Mouse (Mus musculus) kidney, postnatal 0 days (tissue): ENCODE results near the gene Oosp1. TPM values are rescaled to one million over a fixed set of nuclear protein-coding genes. Genes with fewer than 3 reads are reported as not detected.

ENCODE experiments used
- ATAC-seq: fragments of 200-750 bp; cut with Nextera tagmentation; replicated peaks from 2 replicates; pipeline ENCODE4 v1.8.0; 2017; ENCODE audit warnings: low read depth, moderate number of reproducible peaks, moderate TSS enrichment, moderate library complexity; ENCODE audit not compliant: low FRiP score
- DNase-seq: peaks from one replicate; pipeline ENCODE4 v3.0.0-alpha.2; 2016; ENCODE audit warnings: low spot score
- H3K27ac ChIP-seq: fragments of 300-500 bp; sonication (generic); 2 replicates; pipeline ENCODE4 v1.5.1; 2014; ENCODE audit warnings: mild to moderate bottlenecking
- H3K27me3 ChIP-seq: fragments of 300-500 bp; sonication (generic); 2 replicates; pipeline ENCODE4 v1.6.1; 2014; ENCODE audit warnings: low read length, mixed read lengths; ENCODE audit not compliant: insufficient read depth
- H3K36me3 ChIP-seq: fragments of 300-500 bp; sonication (generic); 2 replicates; pipeline ENCODE4 v1.6.1; 2014; ENCODE audit warnings: low read length, mixed read lengths; ENCODE audit not compliant: insufficient read depth
- H3K4me1 ChIP-seq: fragments of 300-500 bp; sonication (generic); replicated peaks from 2 replicates; pipeline ENCODE4 v1.6.1; 2014; ENCODE audit warnings: antibody characterized with exemption, low read length, mixed read lengths; ENCODE audit not compliant: insufficient read depth
- H3K4me2 ChIP-seq: fragments of 300-500 bp; sonication (generic); 2 replicates; pipeline ENCODE4 v1.6.1; 2014; ENCODE audit warnings: mild to moderate bottlenecking, low read length, moderate library complexity, mixed read lengths
- H3K4me3 ChIP-seq: fragments of 300-500 bp; sonication (generic); replicated peaks from 2 replicates; pipeline ENCODE4 v1.5.1; 2014; ENCODE audit warnings: low read depth, low read length
- H3K9ac ChIP-seq: fragments of 300-500 bp; sonication (generic); 2 replicates; pipeline ENCODE4 v1.6.1; 2014; ENCODE audit warnings: low read depth, low read length
- H3K9me3 ChIP-seq: fragments of 300-500 bp; sonication (generic); replicated peaks from 2 replicates; pipeline ENCODE4 v1.6.1; 2016; ENCODE audit warnings: low read length, inconsistent platforms, mixed read lengths
- CTCF ChIP-seq: IDR thresholded peaks from 2 replicates; pipeline ENCODE4 v1.5.1; 2016; ENCODE audit warnings: antibody characterized with exemption, low read depth, mild to moderate bottlenecking, moderate library complexity
- WGBS: fragments of 180-500 bp; shearing (Covaris S2); extraction: QIAGEN DNeasy Blood & Tissue Kit; methylation state at CpG from one replicate; pipeline ENCODE4 v1.1.7; 2014; 5-methylcytosine and 5-hydroxymethylcytosine counted together
- polyA plus RNA-seq: library from polyadenylated mRNA; unstranded; fragments of >200 nt; fragmentation: Nextera tagmentation; extraction: Ambion mirVana; gene quantifications from 2 replicates; pipeline ENCODE4 v1.2.1, GENCODE M21; 2015

Oosp1 gene
- polyA plus RNA-seq, 1 experiment from 2014 or later: not detected

DNA sequence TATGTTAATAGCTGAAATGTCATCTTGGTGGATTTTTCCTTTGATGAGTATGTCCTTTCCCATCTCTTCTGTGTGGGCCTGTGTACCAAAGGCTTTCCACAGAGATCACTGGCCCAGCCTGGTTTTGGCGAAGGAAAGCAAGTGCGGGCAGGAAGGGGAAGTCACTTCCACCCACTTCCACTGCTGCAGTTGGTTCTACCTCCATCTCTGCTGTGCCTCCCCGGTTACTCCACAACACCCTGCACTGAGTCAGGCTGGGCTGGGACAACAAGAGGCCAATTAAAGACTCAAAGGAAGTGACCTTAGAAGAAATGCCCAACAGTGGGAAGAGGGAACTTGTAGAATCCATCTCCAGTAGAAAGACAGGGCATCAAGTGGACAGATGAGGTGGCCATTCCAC, 29.1 kb upstream of the Oosp1 start:
- Histone ChIP-seq H3K4me3 (no peak overlapping the region), H3K27ac (no peak overlapping the region), H3K4me2 (no peak overlapping the region), H3K27me3 (no peaks in the 10 kb centered on the region), H3K36me3 (no peaks in the 10 kb centered on the region), H3K9me3 (no peaks in the 10 kb centered on the region), H3K4me1 (no peaks in the 10 kb centered on the region), H3K9ac (no peak overlapping the region)
- no peak for TF ChIP-seq CTCF
- DNase-seq (no peak), ATAC-seq (no peak)
- WGBS: 87% methylated on average over 3 of the region's 3 CpGs

GRCm38 (mm10) chr19:11712451-11712850, 21.5 kb upstream of the Oosp1 start:
- DNase-seq (no peak), ATAC-seq (no peak)
- Histone ChIP-seq H3K9ac (no peak overlapping the region), H3K27ac (no peak overlapping the region), H3K4me3 (no peak overlapping the region), H3K36me3 (no peaks in the 10 kb centered on the region), H3K9me3 (no peaks in the 10 kb centered on the region), H3K27me3 (no peaks in the 10 kb centered on the region), H3K4me1 (no peaks in the 10 kb centered on the region), H3K4me2 (no peak overlapping the region)
- 80% methylated on average over 4 of the region's 4 CpGs for WGBS
- no peak for TF ChIP-seq CTCF

DNA sequence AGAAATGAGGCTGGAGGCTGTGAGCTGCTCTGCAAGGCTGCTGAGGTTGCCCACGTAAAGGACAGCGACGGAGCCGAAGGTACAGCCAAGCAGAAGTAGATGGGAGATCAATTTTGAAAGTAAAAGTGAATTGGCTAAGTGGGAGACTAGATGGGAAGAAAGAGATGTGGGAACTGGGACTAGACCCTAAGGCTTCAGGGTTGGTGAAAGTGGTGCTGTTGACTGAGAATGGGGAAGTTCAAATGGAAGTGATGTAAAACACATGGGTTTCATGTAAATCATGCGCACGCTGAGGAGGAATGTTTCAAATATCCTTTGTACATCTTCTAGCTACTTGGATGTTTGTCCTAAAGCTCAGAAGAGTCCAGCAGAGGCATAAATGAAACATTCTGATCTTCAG, 7.4 kb upstream of the Oosp1 start:
- Histone ChIP-seq H3K27ac (no peak overlapping the region), H3K36me3 (no peaks in the 10 kb centered on the region), H3K4me3 (no peak overlapping the region), H3K27me3 (no peaks in the 10 kb centered on the region), H3K9ac (no peak overlapping the region), H3K4me2 (no peak overlapping the region), H3K4me1 (no peaks in the 10 kb centered on the region), H3K9me3 (no peaks in the 10 kb centered on the region)
- no peak for DNase-seq
- 93% methylated on average over 6 of the region's 6 CpGs for WGBS
- no peak for TF ChIP-seq CTCF
- ATAC-seq: no peak

- Histone ChIP-seq H3K9ac (no peak within 1 kb of the TSS), H3K4me2 (no peak within 1 kb of the TSS), H3K27ac (no peak within 1 kb of the TSS), H3K4me1 (no peaks in the 10 kb centered on the region), H3K36me3 (no peaks in the 10 kb centered on the region), H3K9me3 (no peaks in the 10 kb centered on the region), H3K27me3 (no peaks in the 10 kb centered on the region), H3K4me3 (no peak within 1 kb of the TSS)
- no peak for TF ChIP-seq CTCF
- ATAC-seq (no peak), DNase-seq (no peak)
- WGBS: 85% methylated on average over 2 of the region's 2 CpGs
Observed at GRCm38 (mm10) chr19:11696755-11697154, 5.8 kb upstream of the Oosp1 start, which contains the start of gene Oosp3. Oosp3 (plus strand) TSS chr19:11697055.

GRCm38 (mm10) chr19:11691454-11691853, 504 bp upstream of the Oosp1 start:
- H3K36me3 ChIP-seq: no peaks in the 10 kb centered on the region
- no peak for TF ChIP-seq CTCF
- WGBS: 51% methylated on average over 1 of the region's 1 CpGs
- no peaks in the 10 kb centered on the region for H3K27me3 ChIP-seq
- H3K4me2 ChIP-seq: no peak overlapping the region
- DNase-seq (no peak), ATAC-seq (no peak)
- H3K27ac ChIP-seq: no peak overlapping the region
- H3K9me3 ChIP-seq: no peaks in the 10 kb centered on the region
- H3K4me3 ChIP-seq: no peak overlapping the region
- H3K9ac ChIP-seq: no peak overlapping the region
- H3K4me1 ChIP-seq: no peaks in the 10 kb centered on the region

DNA sequence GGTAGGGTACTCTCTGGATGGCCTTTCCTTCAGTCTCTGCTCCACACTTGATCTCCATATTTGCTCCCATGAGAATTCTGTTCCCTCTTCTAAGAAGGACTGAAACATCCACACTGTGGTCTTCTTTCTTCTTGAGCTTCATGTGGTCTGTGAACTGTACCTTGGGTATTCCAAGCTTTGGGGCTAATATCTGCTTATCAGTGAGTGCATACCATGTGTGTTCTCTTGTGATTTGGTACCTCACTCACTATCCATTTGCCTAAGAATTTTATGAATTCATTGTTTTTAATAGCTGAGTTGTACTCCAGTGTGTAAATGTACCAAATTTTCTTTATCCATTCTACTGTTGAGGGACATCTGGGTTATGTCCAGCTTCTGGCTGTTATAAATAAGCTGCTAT, 29.4 kb downstream of the Oosp1 start:
- H3K27me3 ChIP-seq: no peaks in the 10 kb centered on the region
- H3K36me3 ChIP-seq: no peaks in the 10 kb centered on the region
- ATAC-seq (no peak), DNase-seq (no peak)
- H3K9ac ChIP-seq: no peak overlapping the region
- no peak for TF ChIP-seq CTCF
- H3K27ac ChIP-seq: no peak overlapping the region
- no peaks in the 10 kb centered on the region for H3K9me3 ChIP-seq
- H3K4me2 ChIP-seq: no peak overlapping the region
- no peak overlapping the region for H3K4me3 ChIP-seq
- H3K4me1 ChIP-seq: no peaks in the 10 kb centered on the region

DNA sequence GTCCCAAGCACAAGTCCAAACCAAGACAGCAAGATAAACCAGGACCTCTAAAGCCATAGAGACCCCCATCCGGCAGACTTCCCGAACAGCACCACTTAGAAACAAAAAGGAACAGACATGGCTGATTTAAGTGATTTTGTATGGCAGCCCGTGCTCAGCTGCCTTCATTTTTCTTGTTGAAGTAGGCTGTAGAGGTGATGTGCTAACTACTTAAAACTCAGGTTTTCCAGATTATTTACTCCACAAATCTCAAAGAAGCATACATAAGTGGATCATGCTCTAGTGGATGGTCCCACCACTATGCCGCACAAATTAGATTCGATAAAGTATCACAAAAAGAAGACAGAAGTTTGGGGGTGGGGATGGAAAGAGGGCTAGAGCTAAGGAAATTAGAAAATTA, 30.5 kb downstream of the Oosp1 start, which contains the start of gene Oosp2:
Gene Oosp2, minus strand, starts transcription at position 101 of the 400 bp plus-strand sequence.
- H3K4me2 ChIP-seq: no peak within 1 kb of the TSS
- ATAC-seq (no peak), DNase-seq (no peak)
- WGBS: 89% methylated on average over 5 of the region's 5 CpGs
- no peak for TF ChIP-seq CTCF
- H3K4me1 ChIP-seq: no peaks in the 10 kb centered on the region
- no peaks in the 10 kb centered on the region for H3K36me3 ChIP-seq
- no peaks in the 10 kb centered on the region for H3K9me3 ChIP-seq
- no peak within 1 kb of the TSS for H3K27ac ChIP-seq
- no peak within 1 kb of the TSS for H3K4me3 ChIP-seq
- H3K9ac ChIP-seq: no peak within 1 kb of the TSS
- H3K27me3 ChIP-seq: no peaks in the 10 kb centered on the region
